Mouse (Mus musculus) T-helper 1 cell (primary cell): Measurements from ENCODE around the gene Zfp719.

ENCODE experiments used
- in situ Hi-C: fragments of 300-600 bp; cut with MboI, MseI; formaldehyde crosslinking; loops from one replicate; pipeline ENCODE4 v1.15.1; 2025; ENCODE audit warnings: high pct_unique_total_duplicates

Gene Zfp719

GRCm38 (mm10) chr7:43579440-43580171 lies at the start of gene Zfp719:
Zfp719 (plus strand) TSS chr7:43579610.
- in situ Hi-C loops: loop anchor here (5.0 kb wide), 1 partner anchor 93 kb away; the partner anchor contains the start of gene Ctu1

- in situ Hi-C loops: no loop called here
These were observed 49.1 kb upstream of the Zfp719 start for GRCm38 (mm10) chr7:43530216-43530785.

GRCm38 (mm10) chr7:43532936-43533505 lies 46.4 kb upstream of the Zfp719 start:
- in situ Hi-C loops: no loop called here

- in situ Hi-C loops: no loop called here
These were observed 40.9 kb upstream of the Zfp719 start for GRCm38 (mm10) chr7:43538524-43538923.

GRCm38 (mm10) chr7:43544225-43544977 lies 35.0 kb upstream of the Zfp719 start, which contains the start of gene Cd33:
Cd33 (minus strand) TSS chr7:43544428.
- in situ Hi-C loops: no loop called here

- in situ Hi-C loops: no loop called here
These were observed 33.5 kb upstream of the Zfp719 start for GRCm38 (mm10) chr7:43545656-43546545.

GRCm38 (mm10) chr7:43547666-43548065 lies 31.7 kb upstream of the Zfp719 start:
- in situ Hi-C loops: no loop called here

- in situ Hi-C loops: no loop called here
These were observed 31.2 kb upstream of the Zfp719 start for GRCm38 (mm10) chr7:43548206-43548605.

- in situ Hi-C loops: no loop called here
These were observed 26.3 kb upstream of the Zfp719 start for GRCm38 (mm10) chr7:43553153-43553552.

- in situ Hi-C loops: no loop called here
These were observed 24.9 kb upstream of the Zfp719 start for GRCm38 (mm10) chr7:43554550-43554949.

- in situ Hi-C loops: no loop called here
These were observed 24.1 kb upstream of the Zfp719 start for GRCm38 (mm10) chr7:43555351-43555750.

- in situ Hi-C loops: no loop called here
These were observed 22.5 kb upstream of the Zfp719 start for GRCm38 (mm10) chr7:43556901-43557300.

GRCm38 (mm10) chr7:43562006-43562633 lies 17.3 kb upstream of the Zfp719 start, which contains the start of gene Zfp658:
Zfp658 (plus strand) TSS chr7:43562256.
- in situ Hi-C loops: loop anchor here (5.0 kb wide), 1 partner anchor 90 kb away; no protein-coding TSS in a partner anchor

- in situ Hi-C loops: loop anchor here (5.0 kb wide), 1 partner anchor 90 kb away; no protein-coding TSS in a partner anchor
These were observed 16.7 kb upstream of the Zfp719 start for GRCm38 (mm10) chr7:43562651-43563070.

- in situ Hi-C loops: loop anchor here (5.0 kb wide), 1 partner anchor 91 kb away; no protein-coding TSS in a partner anchor
These were observed 16.1 kb upstream of the Zfp719 start for GRCm38 (mm10) chr7:43563300-43563699.

- in situ Hi-C loops: no loop called here
These were observed 8.2 kb upstream of the Zfp719 start for GRCm38 (mm10) chr7:43571216-43571615.

GRCm38 (mm10) chr7:43580526-43580925 lies 1.1 kb downstream of the Zfp719 start:
- in situ Hi-C loops: loop anchor here (5.0 kb wide), 1 partner anchor 92 kb away; the partner anchor contains the start of gene Ctu1

- in situ Hi-C loops: loop anchor here (5.0 kb wide), 1 partner anchor 88 kb away; the partner anchor contains the start of gene Ctu1
These were observed 5.4 kb downstream of the Zfp719 start for GRCm38 (mm10) chr7:43584790-43585189.

- in situ Hi-C loops: no loop called here
These were observed 22.5 kb downstream of the Zfp719 start for GRCm38 (mm10) chr7:43601884-43602283.
